Mouse (Mus musculus): ENCODE results near the gene Nudt4.
"Not testable (repeated sequence)": the region's sequence is repeated elsewhere in the genome, so short reads cannot be mapped to it uniquely, and the experiment has no call there.

The Nudt4 gene

GRCm38 (mm10) chr10:95567550-95567949 is 3.6 kb upstream of the Nudt4 start:
- no peak for DNase-seq (ENCODE audit: low spot score)

GRCm38 (mm10) chr10:95566786-95567185 is 2.8 kb upstream of the Nudt4 start:
- no peak for DNase-seq (ENCODE audit: low spot score)

DNA sequence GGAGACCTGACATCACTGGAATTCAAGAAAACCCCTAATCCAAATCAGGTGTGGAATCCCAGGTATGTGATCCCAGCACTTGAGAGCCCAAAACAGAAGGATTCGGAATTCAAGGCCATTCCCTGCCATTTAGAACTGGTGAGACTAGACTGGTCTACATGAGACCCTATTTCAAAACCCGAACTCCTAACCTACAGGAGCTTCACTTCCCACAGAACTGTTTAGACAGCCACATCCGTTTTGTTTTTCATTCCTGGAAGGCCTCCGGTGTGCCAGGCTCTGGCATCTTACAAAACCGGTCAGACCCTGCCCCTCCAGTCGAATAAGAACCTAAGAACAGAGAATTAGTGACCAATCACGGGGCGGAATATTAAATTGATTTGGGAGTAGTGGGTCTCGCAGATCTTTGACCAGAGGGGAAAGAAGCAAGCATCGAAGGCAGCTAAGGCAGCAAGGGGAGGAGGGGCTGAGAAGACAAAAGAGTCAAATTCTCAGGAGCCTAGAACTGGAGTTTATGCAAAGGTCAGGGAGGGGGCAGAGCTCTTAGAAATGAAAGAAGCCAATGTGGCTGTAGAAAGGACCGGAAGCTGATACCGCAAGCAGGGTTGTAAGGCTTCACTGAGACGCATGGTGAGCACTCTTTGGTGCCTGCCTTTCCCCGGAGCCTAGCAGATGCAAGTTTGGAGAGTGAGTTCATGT is 1.4 kb upstream of the Nudt4 start:
- no peak for DNase-seq (ENCODE audit: low spot score)

- DNase-seq (ENCODE audit: low spot score) = no peak
These were observed 796 bp downstream of the Nudt4 start for GRCm38 (mm10) chr10:95562859-95563841.

GRCm38 (mm10) chr10:95562395-95562794 is 1.6 kb downstream of the Nudt4 start:
- no peak for DNase-seq (ENCODE audit: low spot score)

- DNase-seq (ENCODE audit: low spot score) = no peak
These were observed 2.3 kb downstream of the Nudt4 start for GRCm38 (mm10) chr10:95561616-95562015.

GRCm38 (mm10) chr10:95560394-95560983 is 3.5 kb downstream of the Nudt4 start:
- no peak for DNase-seq (ENCODE audit: low spot score)

DNA sequence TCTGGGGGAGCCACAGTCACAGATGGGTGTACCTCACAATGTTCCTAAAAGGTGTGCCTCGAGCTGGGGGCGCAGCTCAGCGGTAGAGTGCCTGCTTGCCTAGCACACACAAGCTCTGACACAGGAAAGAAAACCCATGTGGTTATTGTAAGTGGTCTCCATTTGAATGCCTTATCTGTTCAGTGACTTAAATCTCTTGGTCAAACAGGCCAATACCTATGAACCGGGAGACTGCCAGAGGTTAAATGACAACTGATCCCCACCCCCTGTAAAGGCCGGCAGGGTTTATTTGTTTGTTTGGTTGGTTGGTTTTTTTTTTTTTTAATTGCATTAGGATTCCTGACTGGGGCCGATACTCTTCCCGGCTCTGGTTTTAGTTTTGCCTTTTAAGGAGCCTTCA is 4.5 kb downstream of the Nudt4 start:
- DNase-seq (ENCODE audit: low spot score) = no peak

DNA sequence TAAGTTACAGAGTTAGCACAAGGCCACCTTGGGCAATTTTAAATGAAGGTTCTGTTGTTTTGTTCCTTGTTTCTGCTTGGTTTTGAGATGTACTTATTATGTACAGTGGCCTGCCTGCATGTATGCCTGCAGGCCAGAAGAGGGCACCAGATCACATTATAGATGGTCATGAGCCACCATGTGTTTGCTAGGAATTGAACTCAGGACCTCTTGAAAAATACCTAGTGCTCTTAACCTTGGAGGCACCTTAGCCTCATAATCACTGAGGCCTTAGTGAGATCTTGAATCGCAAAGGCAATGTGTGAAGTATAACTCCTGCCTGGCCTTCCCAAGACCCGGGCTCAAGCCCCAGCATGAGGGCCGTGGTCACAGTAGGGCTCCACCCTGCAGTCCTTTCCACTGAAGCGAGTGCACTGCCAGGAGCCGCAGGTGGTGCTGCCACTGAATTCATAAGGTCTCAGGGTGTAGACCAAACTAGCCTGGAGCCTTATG is 6.6 kb downstream of the Nudt4 start:
- DNase-seq (ENCODE audit: low spot score) = no peak

GRCm38 (mm10) chr10:95555866-95556265 is 8.1 kb downstream of the Nudt4 start:
- DNase-seq (ENCODE audit: low spot score) = no peak

DNA sequence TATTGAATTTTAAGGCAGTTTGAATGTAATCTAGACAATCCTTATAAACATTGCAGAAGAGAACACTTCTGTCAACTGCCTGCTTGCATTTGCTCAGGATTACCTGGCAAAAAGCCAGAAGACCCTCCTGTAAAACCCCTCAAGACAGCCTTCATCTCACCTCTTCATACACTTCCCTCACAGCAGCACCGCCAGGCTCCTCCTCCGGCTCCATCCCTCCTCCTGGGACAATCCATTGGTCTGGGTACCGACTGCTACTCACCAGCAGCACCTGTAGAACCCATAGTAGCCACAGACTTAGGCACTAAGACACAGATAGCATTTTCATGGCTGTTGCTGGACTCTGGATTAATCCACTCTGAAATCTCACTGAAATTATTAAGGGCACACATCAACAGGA is 11.6 kb downstream of the Nudt4 start:
- DNase-seq (ENCODE audit: low spot score) = no peak

- no peak for DNase-seq (ENCODE audit: low spot score)
These were observed 12.2 kb downstream of the Nudt4 start for GRCm38 (mm10) chr10:95551752-95552151.

- no peak for DNase-seq (ENCODE audit: low spot score)
These were observed 13.4 kb downstream of the Nudt4 start for GRCm38 (mm10) chr10:95550506-95550905.

DNA sequence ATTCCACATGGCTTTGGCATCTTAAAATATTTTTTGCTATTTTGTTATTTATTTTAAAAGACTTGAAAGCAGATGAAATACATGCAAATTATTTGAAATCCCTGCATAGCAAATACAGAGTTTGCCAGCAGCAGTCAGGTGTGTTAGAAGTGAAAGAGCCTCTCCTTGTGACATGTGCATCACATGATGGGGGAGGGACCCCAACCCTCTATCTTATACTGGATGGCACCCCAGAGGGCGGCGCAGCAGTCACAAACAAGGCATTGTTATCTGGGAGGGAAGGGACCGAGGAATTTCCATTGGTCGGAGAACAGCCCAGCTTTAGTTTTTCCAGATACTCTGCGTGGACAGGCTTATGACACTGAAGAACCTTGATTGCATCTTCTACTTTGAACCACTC is 14.9 kb downstream of the Nudt4 start:
- not testable (repeated sequence) for DNase-seq (ENCODE audit: low spot score)

DNA sequence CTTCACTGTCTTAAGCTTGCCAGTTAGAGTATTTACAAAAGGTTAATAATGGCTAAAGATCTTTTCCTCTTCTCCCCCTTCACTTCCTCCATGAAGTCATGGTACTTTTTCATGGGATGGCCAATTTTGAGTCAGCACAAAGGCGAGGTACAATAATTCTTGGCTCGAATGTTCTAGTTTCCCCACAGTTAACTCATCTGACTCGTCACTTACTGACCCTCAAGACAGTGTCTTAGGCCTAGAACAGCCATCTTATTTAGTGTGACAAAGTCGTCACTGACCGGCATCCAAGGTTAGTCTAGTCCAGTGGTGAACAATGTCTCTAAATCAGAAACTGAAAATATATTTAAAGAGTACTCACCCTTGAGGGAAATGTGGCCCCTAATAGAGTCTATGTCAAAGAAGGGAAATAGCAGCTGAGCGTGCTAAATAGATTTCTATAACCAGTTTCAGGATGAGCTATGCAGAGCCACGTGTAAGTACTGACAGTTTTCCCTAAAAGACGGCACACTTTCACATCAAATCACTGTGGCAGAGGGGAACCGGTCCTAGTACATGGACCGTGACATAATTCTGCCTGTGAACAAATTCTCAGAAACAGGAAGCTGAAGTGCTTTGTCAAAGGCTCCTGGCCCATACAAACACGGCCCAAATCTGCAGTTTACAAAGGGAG is 15.7 kb downstream of the Nudt4 start:
- no peak for DNase-seq (ENCODE audit: low spot score)

DNA sequence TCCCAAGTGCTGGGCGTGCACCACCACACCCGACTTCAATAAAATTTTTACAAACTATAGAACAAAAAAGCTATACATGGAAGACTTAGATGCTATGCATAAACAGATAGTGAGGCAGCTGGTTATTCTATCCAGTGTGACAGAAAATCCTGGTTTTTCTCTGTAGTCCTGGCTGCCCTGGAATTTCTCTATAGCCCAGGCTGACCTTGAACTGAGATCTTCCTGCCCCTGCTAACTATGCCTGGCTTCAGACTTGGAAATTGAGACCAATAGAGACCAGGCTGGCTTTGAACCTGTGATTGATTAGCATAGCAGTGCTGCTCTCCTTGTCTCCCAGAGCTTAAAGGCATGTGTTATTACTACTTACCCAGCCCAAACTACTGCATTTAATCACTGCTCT is 17.8 kb downstream of the Nudt4 start:
- DNase-seq (ENCODE audit: low spot score) = no peak

DNA sequence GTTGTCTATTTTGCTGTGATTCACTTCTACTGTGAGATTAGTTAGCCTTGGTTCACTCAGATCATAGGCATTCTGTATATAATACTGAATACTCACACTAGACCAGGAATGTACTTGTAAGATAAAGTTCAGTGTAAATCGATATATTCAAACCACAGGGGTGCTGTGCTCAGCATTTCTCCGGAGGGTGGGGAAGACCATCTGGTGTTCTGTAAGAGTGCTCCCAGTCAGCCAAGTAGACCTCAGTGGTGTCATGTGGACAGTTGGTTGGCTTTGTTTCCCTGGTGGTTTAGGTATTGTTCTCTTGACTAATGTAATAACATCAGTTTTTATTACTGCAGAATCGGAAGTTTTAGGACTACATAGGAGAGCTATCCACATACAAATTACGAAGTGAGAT is 18.9 kb downstream of the Nudt4 start:
- no peak for DNase-seq (ENCODE audit: low spot score)

- DNase-seq (ENCODE audit: low spot score) = no peak
These were observed 19.3 kb downstream of the Nudt4 start for GRCm38 (mm10) chr10:95544651-95545050.

DNA sequence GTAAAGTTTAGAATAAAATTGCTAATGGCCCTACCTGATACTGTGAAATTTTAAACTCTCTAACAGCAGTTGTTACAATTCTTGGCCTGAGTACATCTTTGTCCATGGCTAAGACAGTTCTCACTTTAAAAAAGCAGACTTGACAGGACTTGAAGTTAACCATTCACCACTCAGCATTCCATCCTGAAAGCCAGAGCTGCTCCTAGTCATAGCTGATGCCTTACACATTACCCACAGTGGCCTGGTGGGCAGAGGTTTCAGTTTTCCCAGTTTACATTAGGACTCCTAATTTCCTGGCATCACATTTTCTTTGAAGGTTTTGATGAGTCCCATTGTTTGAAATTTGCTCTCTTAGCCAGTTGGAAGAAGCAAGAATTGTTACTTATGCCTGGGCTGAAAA is 19.9 kb downstream of the Nudt4 start:
- DNase-seq (ENCODE audit: low spot score) = no peak

DNA sequence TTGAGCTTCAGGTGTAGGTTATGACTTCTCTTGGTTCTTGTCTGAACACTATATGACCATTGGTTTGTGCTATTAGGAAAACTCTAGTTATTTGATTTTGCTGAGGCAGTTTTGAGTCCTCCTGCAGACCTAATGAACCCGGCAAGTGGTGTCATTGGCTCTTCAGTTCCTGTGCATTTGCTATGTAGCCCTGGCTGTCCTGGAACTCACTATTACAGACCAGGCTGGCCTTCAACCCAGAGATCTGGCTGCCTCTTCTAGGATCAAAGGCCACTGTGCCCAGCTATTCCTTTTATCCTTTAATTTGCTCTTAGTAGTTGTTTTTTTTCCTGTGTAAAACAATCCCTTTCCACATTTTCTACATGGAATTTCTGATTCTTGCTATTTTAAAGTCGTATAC is 20.6 kb downstream of the Nudt4 start:
- no peak for DNase-seq (ENCODE audit: low spot score)

DNA sequence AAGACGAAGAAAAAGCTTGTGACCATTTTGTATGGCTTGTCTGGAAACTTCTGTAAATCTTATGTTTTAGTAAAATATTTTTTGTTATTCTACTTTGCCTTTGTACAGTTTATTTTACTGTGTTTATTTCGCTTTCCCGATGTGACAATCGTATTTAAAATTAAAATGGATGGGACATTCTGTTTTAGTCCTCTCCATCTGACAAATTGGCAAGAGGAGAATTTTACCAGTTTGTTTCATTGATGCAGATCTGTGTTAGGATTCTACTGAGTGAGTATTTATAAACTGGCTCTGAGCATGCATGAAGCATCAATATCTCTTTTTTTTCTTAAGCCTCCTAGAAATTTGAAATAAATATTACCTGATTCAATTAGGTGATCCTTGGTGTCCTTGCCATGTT is 21.0 kb downstream of the Nudt4 start:
- DNase-seq (ENCODE audit: low spot score) = no peak

DNA sequence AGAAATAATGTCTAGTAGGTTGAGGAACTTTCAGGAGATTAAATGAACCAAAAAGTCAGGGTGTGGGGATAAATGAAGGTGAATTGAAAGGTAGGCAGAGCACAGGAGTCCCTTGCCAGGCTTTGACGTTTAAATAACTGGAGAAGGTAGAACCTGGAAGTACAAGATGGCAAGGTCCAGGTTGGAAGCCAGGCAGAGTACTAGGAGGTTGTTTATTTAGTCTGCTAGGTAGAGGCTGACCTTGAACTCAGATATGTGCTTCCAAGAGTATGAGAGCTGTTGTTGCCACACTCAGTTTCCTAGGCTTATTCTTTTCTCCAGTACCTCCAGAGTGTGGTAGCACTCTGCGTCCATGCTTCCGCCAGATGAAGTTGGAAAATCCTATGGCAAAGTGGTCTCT is 24.1 kb downstream of the Nudt4 start:
- DNase-seq (ENCODE audit: low spot score) = no peak
